In genomic region chr1:42714016-42714931, GRCm38 (mm10) we compare ENCODE assay signal across 8 mouse cellular contexts. TPM values are rescaled to one million over a fixed set of nuclear protein-coding genes. Genes with fewer than 3 reads are reported as not detected.
DNase-seq lines count a peak whose midpoint lies in the region; ATAC-seq and TF ChIP-seq lines count a peak whose summit lies in the region.

No protein-coding gene starts in this region.

- no peak overlapping the region for H3K9ac ChIP-seq in ES-E14 (ENCODE audit: insufficient read depth, low read depth, low read length, poor library complexity, severe bottlenecking)
- H3K9ac ChIP-seq in heart, embryonic 16.5 days (ENCODE audit: low read length), result peak overlapping the region; percentile 51; the same call in 1 of the 2 replicates
- H3K9ac ChIP-seq in stomach, embryonic 15.5 days, result no peak overlapping the region

- no peaks in the 10 kb centered on the region for H3K9me3 ChIP-seq in ES-E14 (ENCODE audit: control insufficient read depth, insufficient read depth, low read depth, low read length)
- no peaks in the 10 kb centered on the region for H3K9me3 ChIP-seq in heart, embryonic 16.5 days (replicated peaks; ENCODE audit: control insufficient read depth, low read length)
- no peaks in the 10 kb centered on the region for H3K9me3 ChIP-seq in stomach, embryonic 15.5 days

- under 1% methylated on average over 27 of the region's 31 CpGs for WGBS in heart, embryonic 16.5 days
- WGBS in stomach, embryonic 15.5 days, result 4% methylated on average over 23 of the region's 31 CpGs

- in situ Hi-C loops in ES-E14 (cut with MboI; ENCODE audit: low sequenced_read_pairs in 2 of 2, unreplicated experiment in 2 of 2), result no loop called here

- H3K4me1 ChIP-seq in ES-E14 (ENCODE audit: control insufficient read depth in 2 of 2, insufficient read depth in 2 of 2, low read length in 2 of 2, poor library complexity in 1 of 2), result peaks cover 0 to 6% of the 10 kb centered on the region in 2 experiments; a peak in 1 of 4 replicates
- H3K4me1 ChIP-seq in heart, embryonic 16.5 days (ENCODE audit: control insufficient read depth, insufficient read depth, low read length), result peaks cover 6% of the 10 kb centered on the region
- H3K4me1 ChIP-seq in stomach, embryonic 15.5 days, result peaks cover 12% of the 10 kb centered on the region

- no peak; the same call in 1 of the 2 replicates for ATAC-seq in heart, embryonic 16.5 days (replicated peaks; ENCODE audit: extremely low read depth, insufficient read depth, low FRiP score)
- no peak for ATAC-seq in stomach, embryonic 15.5 days (ENCODE audit: insufficient read depth, low FRiP score, low read depth)
- ATAC-seq in monocyte, adult 5-6 weeks (replicated peaks; ENCODE audit: insufficient number of reproducible peaks, low FRiP score, low TSS enrichment, poor library complexity, severe bottlenecking), result no peak

- peak overlapping the region; percentile 34 to 51 for H3K4me3 ChIP-seq in ES-E14 (ENCODE audit: insufficient read depth in 1 of 2, low read depth in 1 of 2, low read length in 2 of 2, poor library complexity in 1 of 2, severe bottlenecking in 1 of 2)
- H3K4me3 ChIP-seq in heart, embryonic 16.5 days (ENCODE audit: low read length), result peak overlapping the region; percentile 59
- peak overlapping the region; percentile 32 for H3K4me3 ChIP-seq in stomach, embryonic 15.5 days (replicated peaks)

- no peak overlapping the region for H3K27ac ChIP-seq in ES-E14 (ENCODE audit: insufficient read depth, low read depth, low read length, poor library complexity, severe bottlenecking)
- no peak overlapping the region for H3K27ac ChIP-seq in heart, embryonic 16.5 days (ENCODE audit: low read length)
- H3K27ac ChIP-seq in stomach, embryonic 15.5 days, result no peak overlapping the region

- DNase-seq in CD4-positive, CD25-positive, alpha-beta regulatory T cell, adult 2 months (ENCODE audit: low read depth, low spot score), result peak; percentile 36
- no peak for DNase-seq in ES-E14 (ENCODE audit: low read depth, low spot score)
- DNase-seq in embryo, embryonic 10.5 days (ENCODE audit: low spot score), result peak; percentile 94
- peak; percentile 81 for DNase-seq in kidney, postnatal 36 days
- peak; percentile 45 for DNase-seq in lung, postnatal 14 days

- H3K27me3 ChIP-seq in heart, embryonic 16.5 days (ENCODE audit: control insufficient read depth, insufficient read depth, low read length), result peaks cover 66% of the 10 kb centered on the region
- H3K27me3 ChIP-seq in stomach, embryonic 15.5 days (replicated peaks), result peaks cover 70% of the 10 kb centered on the region

- no peaks in the 10 kb centered on the region for H3K36me3 ChIP-seq in ES-E14 (ENCODE audit: control insufficient read depth, insufficient read depth, low read length, poor library complexity, severe bottlenecking)
- H3K36me3 ChIP-seq in heart, embryonic 16.5 days (ENCODE audit: control insufficient read depth, insufficient read depth), result no peaks in the 10 kb centered on the region
- H3K36me3 ChIP-seq in stomach, embryonic 15.5 days, result no peaks in the 10 kb centered on the region

- H3K4me2 ChIP-seq in heart, embryonic 16.5 days (ENCODE audit: low read depth, low read length), result peak overlapping the region; percentile 80
- H3K4me2 ChIP-seq in stomach, embryonic 15.5 days, result peak overlapping the region; percentile 75

TF ChIP-seq in ES-E14, 5 proteins besides CTCF, POLR2A, EP300 and RAD21:
- TF ChIP-seq ZNF384 (IDR thresholded peaks at IDR 0.05; ENCODE audit: low read depth, low read length) (no peak), HCFC1 (IDR thresholded peaks at IDR 0.05; ENCODE audit: borderline replicate concordance, insufficient read depth, low read length) (no peak), MAFK (IDR thresholded peaks at IDR 0.05; ENCODE audit: insufficient read depth, low read depth, low read length) (no peak), ZC3H11A (IDR thresholded peaks at IDR 0.05; ENCODE audit: borderline replicate concordance, low read depth, low read length) (no peak; the same call in 1 of the 2 replicates), CHD2 (IDR thresholded peaks at IDR 0.05; ENCODE audit: low read depth, low read length) (no peak)
TF ChIP-seq in ES-E14: peak in this region for 0.

RNA-seq across cellular contexts. Expression of gene Pou3f3, which starts 18.7 kb away (rescaled TPM):
- total RNA-seq in ES-E14 (2012; rRNA removed), result 0.21 and 0.31 TPM in 2 replicates
- polyA plus RNA-seq in heart, embryonic 16.5 days (2015; fragmentation: Nextera tagmentation; extraction: Ambion mirVana), result 0.02 TPM in 1 of 2 replicates, not detected in the other
- 0.04 and 0.10 TPM in 2 replicates for polyA plus RNA-seq in stomach, embryonic 15.5 days (2015; fragmentation: Nextera tagmentation; extraction: Ambion mirVana)
- total RNA-seq in monocyte, adult 5-6 weeks (2017), result not detected in 3 replicates
